Mouse (Mus musculus) lung, postnatal 4 days (tissue): ENCODE data around the gene Cdk2ap1.
"Not testable (repeated sequence)": the region's sequence is repeated elsewhere in the genome, so short reads cannot be mapped to it uniquely, and the experiment has no call there.

Experiments
- DNase-seq, 2 experiments: peaks; one replicate each; pipeline ENCODE4 v3.0.0; 2021

Gene Cdk2ap1

DNA sequence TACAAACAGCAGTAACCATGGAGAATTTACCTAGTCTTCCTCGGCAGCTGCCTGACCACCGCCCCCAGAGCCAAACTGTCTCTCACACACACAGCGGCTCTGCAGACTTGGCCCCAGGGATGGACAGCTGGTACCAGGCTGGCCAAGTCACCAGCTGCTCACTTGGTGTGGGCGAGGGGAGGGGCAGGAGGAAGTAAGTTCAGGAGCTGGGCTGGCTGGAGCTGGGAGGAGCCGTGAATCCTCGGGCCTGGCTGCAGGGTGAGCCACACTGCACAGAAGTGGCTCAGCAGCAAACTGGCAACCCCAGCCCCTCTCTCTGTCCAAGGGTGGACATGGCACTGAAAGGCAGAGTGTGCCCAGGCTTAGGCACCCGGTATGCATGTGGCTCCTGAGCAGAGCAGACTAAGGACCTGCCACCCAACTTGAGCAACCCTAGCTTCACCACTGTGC is 11.7 kb downstream of the Cdk2ap1 start:
- peak; percentile 79 to 89 for DNase-seq

GRCm38 (mm10) chr5:124350350-124350749 is 12.5 kb downstream of the Cdk2ap1 start:
- no peak for DNase-seq

- DNase-seq: peak in 1 of 2 experiments; percentile 37
Observed at GRCm38 (mm10) chr5:124349196-124349595, 13.7 kb downstream of the Cdk2ap1 start.

DNA sequence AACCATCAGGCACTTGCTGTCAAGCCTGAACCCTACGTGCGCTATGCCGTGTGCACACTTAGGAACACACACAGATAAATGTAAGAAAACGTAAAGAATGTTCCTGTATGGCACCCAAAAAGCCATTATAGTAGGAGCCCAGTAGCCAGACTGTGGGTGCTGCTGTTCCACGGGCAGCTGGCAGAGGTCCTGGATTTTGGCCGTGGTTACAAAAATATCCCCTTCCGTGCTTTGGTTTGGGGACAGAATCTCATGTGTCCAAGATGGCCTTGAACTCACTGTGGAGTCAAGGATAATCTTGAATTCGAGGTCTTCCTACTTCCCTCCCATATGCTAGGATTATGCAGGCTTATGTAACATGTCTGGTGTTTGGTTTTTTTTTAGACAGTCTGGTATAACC is 20.0 kb downstream of the Cdk2ap1 start:
- DNase-seq: no peak

DNA sequence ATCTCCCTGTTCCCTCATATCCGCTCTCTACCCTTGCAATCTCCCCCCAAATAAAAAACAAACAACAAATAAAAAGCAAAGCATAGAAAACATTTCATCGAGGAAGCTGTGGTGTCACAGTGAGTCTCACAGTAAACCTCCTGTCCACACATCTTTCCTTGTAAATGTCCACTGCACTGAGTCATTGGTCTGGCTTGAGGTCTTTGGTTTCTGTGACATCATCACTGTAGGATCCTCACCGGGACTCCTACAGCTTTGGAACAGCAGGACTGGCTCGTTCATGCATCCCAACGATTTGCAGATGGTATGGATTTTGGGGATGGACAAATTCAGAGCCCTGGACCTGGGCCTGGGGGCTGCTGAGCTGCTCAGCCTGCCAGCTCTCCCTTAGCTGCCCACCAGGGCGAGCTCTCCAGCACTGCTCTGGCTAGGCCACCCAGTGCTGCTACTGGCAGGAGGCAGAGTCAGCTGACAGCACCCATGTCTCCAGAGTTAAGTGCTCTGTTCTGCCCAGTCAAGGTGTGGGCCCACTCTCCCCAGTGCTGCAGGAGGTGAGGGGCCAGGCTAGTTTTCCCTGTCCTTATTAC is 21.0 kb downstream of the Cdk2ap1 start:
- peak; percentile 55 to 64 for DNase-seq

- no peak for DNase-seq
Observed at GRCm38 (mm10) chr5:124338791-124339190, 24.1 kb downstream of the Cdk2ap1 start.

- DNase-seq: peak; percentile 67 to 81
Observed at GRCm38 (mm10) chr5:124337909-124338308, 25.0 kb downstream of the Cdk2ap1 start.

- peak in 1 of 2 experiments; percentile 42 for DNase-seq
Observed at GRCm38 (mm10) chr5:124337103-124337502, 25.8 kb downstream of the Cdk2ap1 start.

GRCm38 (mm10) chr5:124334392-124334791 is 28.5 kb downstream of the Cdk2ap1 start:
- DNase-seq: peak; percentile 71 to 87

DNA sequence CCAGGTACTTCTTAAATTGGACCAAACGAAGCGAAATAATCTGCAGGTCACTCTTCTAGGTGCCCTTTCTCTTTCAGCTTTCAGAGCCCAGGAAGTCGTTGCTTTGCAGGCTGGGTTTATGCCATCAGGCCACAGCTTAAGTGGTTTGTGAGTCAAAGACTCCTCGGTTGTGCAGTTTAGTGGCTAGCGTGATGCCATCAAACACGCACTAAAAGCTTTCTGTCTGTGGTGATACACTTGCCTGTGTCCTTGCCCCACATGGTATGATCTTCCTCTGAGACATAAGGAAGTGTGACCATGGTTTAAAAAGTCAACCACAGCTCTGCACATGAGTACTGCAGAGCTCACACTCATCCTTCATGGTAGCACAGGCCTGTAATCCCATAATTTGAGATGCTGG is 32.8 kb downstream of the Cdk2ap1 start:
- no peak for DNase-seq

- DNase-seq: peak; percentile 100
Observed at GRCm38 (mm10) chr5:124327510-124328364, 35.1 kb downstream of the Cdk2ap1 start, which contains the start of the genes Mphosph9 and 2810006K23Rik. Gene Mphosph9 (minus strand): TSS chr5:124327972. Gene 2810006K23Rik (plus strand): TSS chr5:124328089.

DNA sequence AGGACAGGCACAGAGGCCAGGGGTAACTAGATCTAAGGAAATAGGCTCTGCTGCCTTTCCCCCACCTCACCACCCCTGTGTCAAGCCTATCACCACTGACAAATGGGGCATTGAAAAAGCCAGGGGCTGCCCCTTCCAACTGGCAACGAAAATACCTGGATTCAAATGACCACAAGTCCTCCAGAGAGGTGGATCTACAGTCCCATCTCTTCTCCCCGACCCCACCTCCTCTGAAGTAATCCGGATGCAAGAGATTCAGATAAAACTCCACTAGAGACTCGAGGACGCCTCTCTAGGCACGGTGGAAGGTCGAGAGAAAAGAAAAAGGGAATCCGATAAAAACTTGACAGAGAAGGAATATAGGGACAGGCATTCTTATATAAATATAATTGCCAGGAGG is 36.1 kb downstream of the Cdk2ap1 start:
- no peak for DNase-seq

DNA sequence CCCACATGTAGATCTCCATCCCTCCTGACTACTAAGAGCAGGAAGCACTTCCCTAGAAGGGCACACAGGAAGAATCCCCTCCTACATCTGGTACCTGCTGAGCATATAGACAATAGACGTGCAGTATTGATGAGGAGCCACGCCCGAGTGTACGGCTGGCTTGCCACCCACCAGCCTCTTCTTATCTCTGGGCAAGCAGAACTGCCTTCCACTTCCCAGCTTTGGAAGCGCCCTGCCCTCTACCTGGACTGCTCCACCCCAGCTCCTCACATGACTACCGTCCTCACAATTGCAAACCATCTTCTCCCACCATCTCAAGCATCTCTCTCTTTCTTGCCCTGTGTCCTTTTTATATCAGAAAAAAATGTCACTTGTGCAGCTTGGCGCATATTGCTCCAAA is 45.2 kb downstream of the Cdk2ap1 start:
- no peak for DNase-seq

GRCm38 (mm10) chr5:124315941-124316340 is 46.9 kb downstream of the Cdk2ap1 start:
- no peak for DNase-seq

DNA sequence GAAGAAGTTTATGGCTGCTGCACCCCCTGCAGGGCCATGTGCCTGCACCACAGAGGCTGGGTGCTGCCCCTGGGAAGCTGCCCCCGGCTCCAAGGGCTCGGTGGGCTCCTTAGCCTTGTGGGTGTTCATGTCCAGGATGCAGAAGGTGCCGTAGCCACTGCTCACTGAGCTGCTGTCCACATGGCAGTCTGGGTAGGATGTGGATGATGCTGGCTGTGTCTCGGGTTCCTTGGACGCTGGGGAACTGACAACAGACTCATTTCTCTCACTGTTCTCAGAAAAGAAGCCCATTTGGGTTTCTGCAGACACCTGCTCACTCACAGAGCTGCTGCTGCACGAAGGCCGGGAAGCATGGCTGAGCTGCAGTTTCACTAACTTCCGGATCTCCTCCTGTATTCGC is 47.4 kb downstream of the Cdk2ap1 start:
- no peak for DNase-seq

- no peak for DNase-seq
Observed at GRCm38 (mm10) chr5:124310091-124310490, 52.8 kb downstream of the Cdk2ap1 start.

- no peak for DNase-seq
Observed at GRCm38 (mm10) chr5:124309155-124309554, 53.7 kb downstream of the Cdk2ap1 start.

- DNase-seq: not testable (repeated sequence)
Observed at GRCm38 (mm10) chr5:124302853-124303252, 60.0 kb downstream of the Cdk2ap1 start.

GRCm38 (mm10) chr5:124300132-124300531 is 62.8 kb downstream of the Cdk2ap1 start:
- no peak for DNase-seq

- peak in 1 of 2 experiments; percentile 16 for DNase-seq
Observed at GRCm38 (mm10) chr5:124299307-124299706, 63.6 kb downstream of the Cdk2ap1 start.

GRCm38 (mm10) chr5:124296475-124296874 is 66.4 kb downstream of the Cdk2ap1 start:
- DNase-seq: no peak
